Mouse (Mus musculus) hindbrain, embryonic 12.5 days (tissue): ENCODE data around the gene Xylt1. TPM values are rescaled to one million over a fixed set of nuclear protein-coding genes. Genes with fewer than 3 reads are reported as not detected.

Source experiments
- ATAC-seq: fragments of 200-750 bp; cut with Nextera tagmentation; 2 replicates; pipeline ENCODE4 v1.8.0; 2017; ENCODE audit warnings: moderate TSS enrichment; ENCODE audit not compliant: low FRiP score
- H3K27ac ChIP-seq: fragments of 300-500 bp; sonication (generic); 2 replicates; pipeline ENCODE4 v1.5.1; 2016; ENCODE audit warnings: mild to moderate bottlenecking
- H3K27me3 ChIP-seq: fragments of 300-500 bp; sonication (generic); 2 replicates; pipeline ENCODE4 v1.6.1; 2016; ENCODE audit warnings: mild to moderate bottlenecking
- H3K36me3 ChIP-seq: fragments of 300-500 bp; sonication (generic); 2 replicates; pipeline ENCODE4 v1.6.1; 2016; ENCODE audit warnings: mild to moderate bottlenecking
- H3K4me1 ChIP-seq: fragments of 300-500 bp; sonication (generic); 2 replicates; pipeline ENCODE4 v1.6.1; 2016
- H3K4me2 ChIP-seq: fragments of 300-500 bp; sonication (generic); replicated peaks from 2 replicates; pipeline ENCODE4 v1.6.1; 2016; ENCODE audit warnings: mild to moderate bottlenecking
- H3K4me3 ChIP-seq: fragments of 300-500 bp; sonication (generic); 2 replicates; pipeline ENCODE4 v1.5.1; 2016; ENCODE audit warnings: mild to moderate bottlenecking
- H3K9ac ChIP-seq: fragments of 300-500 bp; sonication (generic); 2 replicates; pipeline ENCODE4 v1.6.1; 2016; ENCODE audit warnings: mild to moderate bottlenecking, moderate library complexity
- H3K9me3 ChIP-seq: fragments of 300-500 bp; sonication (generic); replicated peaks from 2 replicates; pipeline ENCODE4 v1.6.1; 2016; ENCODE audit warnings: mild to moderate bottlenecking
- WGBS: fragments of 180-500 bp; shearing (Covaris S2); methylation state at CpG from one replicate; pipeline ENCODE4 v1.1.7; 2016; 5-methylcytosine and 5-hydroxymethylcytosine counted together
- polyA plus RNA-seq: library from polyadenylated mRNA; unstranded; fragments of >200 nt; fragmentation: Nextera tagmentation; extraction: Ambion mirVana; gene quantifications from 2 replicates; pipeline ENCODE4 v1.2.1, GENCODE M21; 2016

The Xylt1 gene
- polyA plus RNA-seq, 1 experiment from 2014 or later: 2.4 TPM

GRCm38 (mm10) chr7:117618715-117619150 lies 238.0 kb downstream of the Xylt1 start:
- H3K4me1 ChIP-seq: peaks cover 24% of the 10 kb centered on the region
- no peak overlapping the region for H3K4me3 ChIP-seq
- no peak overlapping the region for H3K4me2 ChIP-seq
- peak; percentile 79 for ATAC-seq
- WGBS: 23% methylated on average over 4 of the region's 4 CpGs
- peak overlapping the region; percentile 12; the same call in 1 of the 2 replicates for H3K27ac ChIP-seq
- H3K9me3 ChIP-seq: no peaks in the 10 kb centered on the region
- no peak overlapping the region for H3K9ac ChIP-seq
- no peaks in the 10 kb centered on the region for H3K36me3 ChIP-seq
- peaks cover 4% of the 10 kb centered on the region; the same call in 1 of the 2 replicates for H3K27me3 ChIP-seq

GRCm38 (mm10) chr7:117621566-117621965 lies 240.8 kb downstream of the Xylt1 start:
- no peak overlapping the region for H3K9ac ChIP-seq
- ATAC-seq: no peak
- H3K4me1 ChIP-seq: peaks cover 24% of the 10 kb centered on the region
- no peak overlapping the region for H3K27ac ChIP-seq
- no peak overlapping the region for H3K4me2 ChIP-seq
- 81% methylated on average over 4 of the region's 4 CpGs for WGBS
- no peak overlapping the region for H3K4me3 ChIP-seq
- H3K27me3 ChIP-seq: peaks cover 4% of the 10 kb centered on the region; the same call in 1 of the 2 replicates
- no peaks in the 10 kb centered on the region for H3K9me3 ChIP-seq
- H3K36me3 ChIP-seq: no peaks in the 10 kb centered on the region

- ATAC-seq: no peak
- Histone ChIP-seq H3K27me3 (peaks cover 4% of the 10 kb centered on the region; the same call in 1 of the 2 replicates), H3K4me3 (no peak overlapping the region), H3K9me3 (no peaks in the 10 kb centered on the region), H3K4me1 (peaks cover 24% of the 10 kb centered on the region), H3K36me3 (no peaks in the 10 kb centered on the region), H3K4me2 (no peak overlapping the region), H3K9ac (no peak overlapping the region), H3K27ac (no peak overlapping the region)
- WGBS: 74% methylated on average over 2 of the region's 2 CpGs
Measured at GRCm38 (mm10) chr7:117622769-117623168, 242.0 kb downstream of the Xylt1 start.

- H3K9me3 ChIP-seq: no peaks in the 10 kb centered on the region
- no peak overlapping the region for H3K9ac ChIP-seq
- no peak overlapping the region for H3K4me2 ChIP-seq
- H3K36me3 ChIP-seq: no peaks in the 10 kb centered on the region
- H3K4me1 ChIP-seq: no peaks in the 10 kb centered on the region
- 68% methylated on average over 3 of the region's 3 CpGs for WGBS
- no peak overlapping the region for H3K4me3 ChIP-seq
- no peaks in the 10 kb centered on the region for H3K27me3 ChIP-seq
- no peak overlapping the region for H3K27ac ChIP-seq
- ATAC-seq: no peak
Measured at GRCm38 (mm10) chr7:117628791-117629190, 248.0 kb downstream of the Xylt1 start.

- Histone ChIP-seq H3K27ac (no peak overlapping the region), H3K9me3 (no peaks in the 10 kb centered on the region), H3K4me1 (peaks cover 4% of the 10 kb centered on the region; the same call in 1 of the 2 replicates), H3K36me3 (no peaks in the 10 kb centered on the region), H3K9ac (no peak overlapping the region), H3K4me2 (no peak overlapping the region), H3K27me3 (no peaks in the 10 kb centered on the region), H3K4me3 (no peak overlapping the region)
- no peak for ATAC-seq
- WGBS: 60% methylated on average over 5 of the region's 5 CpGs
Measured at GRCm38 (mm10) chr7:117630657-117631056, 249.9 kb downstream of the Xylt1 start.

GRCm38 (mm10) chr7:117635584-117635983 lies 254.8 kb downstream of the Xylt1 start:
- no peaks in the 10 kb centered on the region for H3K9me3 ChIP-seq
- no peak for ATAC-seq
- peak overlapping the region; percentile 18; the same call in 1 of the 2 replicates for H3K27ac ChIP-seq
- no peak overlapping the region for H3K4me2 ChIP-seq
- 77% methylated on average over 4 of the region's 4 CpGs for WGBS
- no peak overlapping the region for H3K4me3 ChIP-seq
- H3K4me1 ChIP-seq: peaks cover 4% of the 10 kb centered on the region; the same call in 1 of the 2 replicates
- no peaks in the 10 kb centered on the region for H3K27me3 ChIP-seq
- no peak overlapping the region for H3K9ac ChIP-seq
- H3K36me3 ChIP-seq: 0 out of 2 replicates have a peak, but pooled peaks cover 3% of the 10 kb centered on the region

- 68% methylated on average over 3 of the region's 3 CpGs for whole genome bisulfite sequencing
- Histone ChIP-seq H3K4me3 (no peak overlapping the region), H3K27me3 (no peaks in the 10 kb centered on the region), H3K36me3 (0 out of 2 replicates have a peak, but pooled peaks cover 3% of the 10 kb centered on the region), H3K4me1 (peaks cover 4% of the 10 kb centered on the region; the same call in 1 of the 2 replicates), H3K9ac (no peak overlapping the region), H3K9me3 (no peaks in the 10 kb centered on the region), H3K27ac (no peak overlapping the region), H3K4me2 (no peak overlapping the region)
- ATAC-seq: no peak
Measured at GRCm38 (mm10) chr7:117636713-117637112, 255.9 kb downstream of the Xylt1 start.

- Histone ChIP-seq H3K9me3 (no peaks in the 10 kb centered on the region), H3K4me3 (no peak overlapping the region), H3K4me1 (peaks cover 4% of the 10 kb centered on the region; the same call in 1 of the 2 replicates), H3K27ac (no peak overlapping the region), H3K9ac (no peak overlapping the region), H3K36me3 (0 out of 2 replicates have a peak, but pooled peaks cover 3% of the 10 kb centered on the region), H3K27me3 (no peaks in the 10 kb centered on the region), H3K4me2 (no peak overlapping the region)
- 94% methylated on average over 2 of the region's 2 CpGs for WGBS
- no peak for ATAC-seq
Measured at GRCm38 (mm10) chr7:117637997-117638396, 257.2 kb downstream of the Xylt1 start.

GRCm38 (mm10) chr7:117652637-117653036 lies 271.9 kb downstream of the Xylt1 start:
- Histone ChIP-seq H3K9me3 (no peaks in the 10 kb centered on the region), H3K27me3 (no peaks in the 10 kb centered on the region), H3K27ac (no peak overlapping the region), H3K36me3 (peaks cover 4% of the 10 kb centered on the region; the same call in 1 of the 2 replicates), H3K4me1 (no peaks in the 10 kb centered on the region), H3K4me3 (no peak overlapping the region), H3K9ac (no peak overlapping the region), H3K4me2 (no peak overlapping the region)
- WGBS: 56% methylated on average over 1 of the region's 1 CpGs
- no peak for ATAC-seq

- ATAC-seq: no peak
- Histone ChIP-seq H3K4me3 (no peak overlapping the region), H3K9ac (no peak overlapping the region), H3K36me3 (peaks cover 1% of the 10 kb centered on the region; the same call in 1 of the 2 replicates), H3K27me3 (no peaks in the 10 kb centered on the region), H3K27ac (no peak overlapping the region), H3K4me2 (no peak overlapping the region), H3K4me1 (no peaks in the 10 kb centered on the region), H3K9me3 (no peaks in the 10 kb centered on the region)
- 93% methylated on average over 5 of the region's 5 CpGs for WGBS
Measured at GRCm38 (mm10) chr7:117655732-117656131, 275.0 kb downstream of the Xylt1 start.

- ATAC-seq: no peak
Measured at GRCm38 (mm10) chr7:117658180-117658579, 277.4 kb downstream of the Xylt1 start.

GRCm38 (mm10) chr7:117658739-117659138 lies 278.0 kb downstream of the Xylt1 start:
- no peak overlapping the region for H3K4me3 ChIP-seq
- no peaks in the 10 kb centered on the region for H3K4me1 ChIP-seq
- no peak overlapping the region for H3K9ac ChIP-seq
- no peaks in the 10 kb centered on the region for H3K9me3 ChIP-seq
- 84% methylated on average over 4 of the region's 4 CpGs for WGBS
- no peaks in the 10 kb centered on the region; the same call in 1 of the 2 replicates for H3K36me3 ChIP-seq
- H3K27me3 ChIP-seq: no peaks in the 10 kb centered on the region
- H3K27ac ChIP-seq: no peak overlapping the region
- no peak for ATAC-seq
- H3K4me2 ChIP-seq: no peak overlapping the region

More at GRCm38 (mm10) chr7:117658180-117658579, 277.4 kb downstream of the Xylt1 start:
- Histone ChIP-seq H3K27ac (no peak overlapping the region), H3K4me3 (no peak overlapping the region), H3K4me2 (no peak overlapping the region), H3K4me1 (no peaks in the 10 kb centered on the region), H3K36me3 (no peaks in the 10 kb centered on the region; the same call in 1 of the 2 replicates), H3K9me3 (no peaks in the 10 kb centered on the region), H3K27me3 (no peaks in the 10 kb centered on the region), H3K9ac (no peak overlapping the region)
- 95% methylated on average over 4 of the region's 4 CpGs for WGBS

GRCm38 (mm10) chr7:117667286-117667685 lies 286.5 kb downstream of the Xylt1 start:
- no peaks in the 10 kb centered on the region for H3K4me1 ChIP-seq
- H3K27ac ChIP-seq: no peak overlapping the region
- H3K36me3 ChIP-seq: no peaks in the 10 kb centered on the region
- WGBS: 86% methylated on average over 10 of the region's 10 CpGs
- H3K4me2 ChIP-seq: no peak overlapping the region
- H3K4me3 ChIP-seq: no peak overlapping the region
- ATAC-seq: no peak
- H3K9ac ChIP-seq: no peak overlapping the region
- H3K27me3 ChIP-seq: no peaks in the 10 kb centered on the region
- no peaks in the 10 kb centered on the region for H3K9me3 ChIP-seq
